Mouse (Mus musculus) MEL (cell line): Measurements from ENCODE around the gene Prkar2a. TPM values are rescaled to one million over a fixed set of nuclear protein-coding genes. Genes with fewer than 3 reads are reported as not detected.
A peak's percentile ranks its signal among the peaks of the same experiment; 100 is the strongest.

Source experiments
- DNase-seq: peaks from one replicate; pipeline ENCODE4 v3.0.0; 2011; ENCODE audit warnings: low read depth, low spot score
- H3K27ac ChIP-seq: 2 replicates; pipeline ENCODE4 v1.5.1; 2012; ENCODE audit warnings: low read depth, mild to moderate bottlenecking, control low read depth, low read length, moderate library complexity; ENCODE audit not compliant: control insufficient read depth
- H3K27me3 ChIP-seq, 2 experiments: fragments of 150-350 bp in 1 of 2; sonication (generic) in 1 of 2; 2 replicates each; pipeline ENCODE4 v1.6.1; 2012; ENCODE audit warnings: low read length in 2 of 2, mild to moderate bottlenecking in 2 of 2, improper control_type of control experiment in 1 of 2, moderate library complexity in 1 of 2; ENCODE audit not compliant: insufficient read depth in 2 of 2, control insufficient read depth in 1 of 2
- H3K36me3 ChIP-seq, 2 experiments: 2 replicates each; pipeline ENCODE4 v1.6.1; 2012 to 2014; ENCODE audit warnings: low read length in 2 of 2, improper control_type of control experiment in 1 of 2, inconsistent platforms in 1 of 2, mild to moderate bottlenecking in 1 of 2; ENCODE audit not compliant: insufficient read depth in 2 of 2, control insufficient read depth in 1 of 2
- H3K4me1 ChIP-seq, 2 experiments: fragments of 150-350 bp in 1 of 2; sonication (generic) in 1 of 2; 2 replicates each; pipeline ENCODE4 v1.6.1; 2012; ENCODE audit warnings: low read length in 2 of 2, improper control_type of control experiment in 1 of 2, mild to moderate bottlenecking in 1 of 2; ENCODE audit not compliant: insufficient read depth in 2 of 2, control insufficient read depth in 1 of 2
- H3K4me3 ChIP-seq, 2 experiments: fragments of 150-350 bp in 1 of 2; sonication (generic) in 1 of 2; 2 replicates each; pipeline ENCODE4 v1.5.1; 2012; ENCODE audit warnings: low read depth in 2 of 2, low read length in 2 of 2, mild to moderate bottlenecking in 2 of 2, moderate library complexity in 2 of 2, control low read depth in 1 of 2, improper control_type of control experiment in 1 of 2; ENCODE audit not compliant: control insufficient read depth in 1 of 2, insufficient read depth in 1 of 2
- H3K79me2 ChIP-seq: 2 replicates; pipeline ENCODE4 v1.6.1; 2012; ENCODE audit warnings: mild to moderate bottlenecking, low read length, moderate library complexity; ENCODE audit not compliant: control insufficient read depth, poor library complexity, insufficient read depth
- H3K9ac ChIP-seq: 2 replicates; pipeline ENCODE4 v1.6.1; 2012; ENCODE audit warnings: low read depth, mild to moderate bottlenecking, control low read depth, low read length, moderate library complexity; ENCODE audit not compliant: control insufficient read depth, poor library complexity, severe bottlenecking
- H3K9me3 ChIP-seq: fragments of 150-350 bp; sonication (generic); replicated peaks from 2 replicates; pipeline ENCODE4 v1.6.1; 2012; ENCODE audit warnings: mild to moderate bottlenecking, low read length, improper control_type of control experiment, moderate library complexity; ENCODE audit not compliant: insufficient read depth
- CHD2 ChIP-seq: IDR thresholded peaks from 2 replicates; pipeline ENCODE4 v1.6.1; 2011; ENCODE audit warnings: low read length, improper control_type of control experiment
- CTCF ChIP-seq, 3 experiments: IDR thresholded peaks in 2 of 3; conservative IDR thresholded peaks in 1 of 3; 2 replicates each; pipeline ENCODE4 v1.5.1; 2011 to 2012; ENCODE audit warnings: low read length in 3 of 3, low read depth in 2 of 3, mild to moderate bottlenecking in 2 of 3, improper control_type of control experiment in 1 of 3, inconsistent platforms in 1 of 3, mixed read lengths in 1 of 3, moderate library complexity in 1 of 3; ENCODE audit not compliant: control insufficient read depth in 1 of 3, insufficient read depth in 1 of 3, poor library complexity in 1 of 3, severe bottlenecking in 1 of 3
- ELF1 ChIP-seq: IDR thresholded peaks from 2 replicates; pipeline ENCODE4 v1.6.1; 2014; ENCODE audit warnings: low read depth, mild to moderate bottlenecking, inconsistent platforms, low read length, improper control_type of control experiment, moderate library complexity
- EP300 ChIP-seq, 2 experiments: IDR thresholded peaks; 2 replicates each; pipeline ENCODE4 v1.6.1; 2011; ENCODE audit warnings: improper control_type of control experiment in 2 of 2, low read length in 2 of 2, low read depth in 1 of 2, mild to moderate bottlenecking in 1 of 2
- ETS1 ChIP-seq: IDR thresholded peaks from 2 replicates; pipeline ENCODE4 v1.6.1; 2012; ENCODE audit warnings: low read depth, mild to moderate bottlenecking, inconsistent platforms, low read length, improper control_type of control experiment, moderate library complexity
- GABPA ChIP-seq: IDR thresholded peaks from 2 replicates; pipeline ENCODE4 v1.6.1; 2012; ENCODE audit warnings: low read depth, mild to moderate bottlenecking, inconsistent platforms, low read length, improper control_type of control experiment, moderate library complexity
- GATA1 ChIP-seq: IDR thresholded peaks from 2 replicates; pipeline ENCODE4 v1.6.1; 2011; ENCODE audit warnings: low read depth, low read length, improper control_type of control experiment
- HCFC1 ChIP-seq: IDR thresholded peaks from 2 replicates; pipeline ENCODE4 v1.6.1; 2012; ENCODE audit warnings: low read depth, mild to moderate bottlenecking, inconsistent platforms, low read length, improper control_type of control experiment, moderate library complexity
- JUND ChIP-seq: IDR thresholded peaks from 2 replicates; pipeline ENCODE4 v1.6.1; 2011; ENCODE audit warnings: low read depth, mild to moderate bottlenecking, improper control_type of control experiment, low read length
- MAX ChIP-seq: IDR thresholded peaks from 2 replicates; pipeline ENCODE4 v1.6.1; 2011; ENCODE audit warnings: low read length, improper control_type of control experiment
- MEF2A ChIP-seq: IDR thresholded peaks from 2 replicates; pipeline ENCODE4 v1.6.1; 2014; ENCODE audit warnings: low read depth, mild to moderate bottlenecking, inconsistent platforms, low read length, improper control_type of control experiment; ENCODE audit not compliant: poor library complexity, insufficient replicate concordance, severe bottlenecking; ENCODE audit errors: extremely low read depth
- MXI1 ChIP-seq: IDR thresholded peaks from 2 replicates; pipeline ENCODE4 v1.6.1; 2011; ENCODE audit warnings: mild to moderate bottlenecking, low read depth, low read length, improper control_type of control experiment
- NELFE ChIP-seq: IDR thresholded peaks from 2 replicates; pipeline ENCODE4 v1.6.1; 2011; ENCODE audit warnings: low read depth, low read length, improper control_type of control experiment
- POLR2AphosphoS5 ChIP-seq: IDR thresholded peaks from 2 replicates; pipeline ENCODE4 v1.6.1; 2012; ENCODE audit warnings: low read depth, borderline replicate concordance, mild to moderate bottlenecking, inconsistent platforms, low read length, moderate library complexity, mixed read lengths
- RAD21 ChIP-seq: IDR thresholded peaks from 2 replicates; pipeline ENCODE4 v1.6.1; 2011; ENCODE audit warnings: mild to moderate bottlenecking, low read depth, low read length, improper control_type of control experiment
- SMC3 ChIP-seq: IDR thresholded peaks from 2 replicates; pipeline ENCODE4 v1.6.1; 2011; ENCODE audit warnings: low read depth, low read length, improper control_type of control experiment
- TAL1 ChIP-seq: IDR thresholded peaks from 2 replicates; pipeline ENCODE4 v1.6.1; 2012; ENCODE audit warnings: mild to moderate bottlenecking, inconsistent platforms, low read length, moderate library complexity, mixed read lengths
- TBP ChIP-seq: IDR thresholded peaks from 2 replicates; pipeline ENCODE4 v1.8.0; 2011; ENCODE audit warnings: low read depth, low read length, improper control_type of control experiment
- TCF12 ChIP-seq: IDR thresholded peaks from 2 replicates; pipeline ENCODE4 v1.6.1; 2014; ENCODE audit warnings: low read depth, mild to moderate bottlenecking, inconsistent platforms, low read length, improper control_type of control experiment, moderate library complexity
- USF2 ChIP-seq, 2 experiments: IDR thresholded peaks; 2 replicates each; pipeline ENCODE4 v1.6.1; 2011 to 2012; ENCODE audit warnings: improper control_type of control experiment in 2 of 2, low read length in 2 of 2, borderline replicate concordance in 1 of 2, inconsistent platforms in 1 of 2, low read depth in 1 of 2, mild to moderate bottlenecking in 1 of 2; ENCODE audit not compliant: insufficient read depth in 1 of 2
- ZKSCAN1 ChIP-seq: IDR thresholded peaks from 2 replicates; pipeline ENCODE4 v1.6.1; 2012; ENCODE audit warnings: low read depth, mild to moderate bottlenecking, inconsistent platforms, low read length, improper control_type of control experiment, moderate library complexity
- ZMIZ1 ChIP-seq: IDR thresholded peaks from 2 replicates; pipeline ENCODE4 v1.6.1; 2012; ENCODE audit warnings: low read depth, mild to moderate bottlenecking, inconsistent platforms, low read length, improper control_type of control experiment, moderate library complexity
- ZNF384 ChIP-seq: IDR thresholded peaks from 2 replicates; pipeline ENCODE4 v1.6.1; 2012; ENCODE audit warnings: low read depth, mild to moderate bottlenecking, inconsistent platforms, low read length, improper control_type of control experiment
- polyA plus RNA-seq, 2 experiments: library from polyadenylated mRNA; stranded (reverse) in 1 of 2; unstranded in 1 of 2; fragments of >175 nt in 1 of 2; fragments of >200 nt in 1 of 2; gene quantifications; 2 replicates each; pipeline versions ENCODE4 v1.2.1 to v1.2.4; 2012; ENCODE audit warnings: low replicate concordance in 2 of 2, low read depth in 1 of 2; ENCODE audit not compliant: insufficient read length in 2 of 2, insufficient read depth in 1 of 2, missing spikeins in 1 of 2
- total RNA-seq: library from RNA; depleted of rRNA; stranded (reverse); fragments of 300-350 nt; gene quantifications from 2 replicates; pipeline ENCODE4 v1.2.3, GENCODE M21; 2012

The Prkar2a gene
- total and polyA plus RNA-seq, 3 experiments: 22.4 to 230 (median 87.9) TPM

- Histone ChIP-seq H3K9me3 (no peaks in the 10 kb centered on the region), H3K4me1 (no peaks in the 10 kb centered on the region), H3K4me3 (no peak overlapping the region), H3K36me3 (no peaks in the 10 kb centered on the region), H3K27ac (no peak overlapping the region), H3K79me2 (no peaks in the 10 kb centered on the region), H3K27me3 (no peaks in the 10 kb centered on the region)
- DNase-seq: peak; percentile 59
- peak; percentile 47 to 51 (median 48) for TF ChIP-seq CTCF (IDR thresholded peaks at IDR 0.05 in 2 of 3, conservative IDR thresholded peaks at IDR 0.05 in 1 of 3; ENCODE audit: control insufficient read depth in 1 of 3, insufficient read depth in 1 of 3, low read depth in 2 of 3, low read length in 3 of 3, poor library complexity in 1 of 3, severe bottlenecking in 1 of 3)
- TF ChIP-seq EP300 (IDR thresholded peaks at IDR 0.05; ENCODE audit: low read depth in 1 of 2, low read length in 2 of 2): no peak
- TF ChIP-seq GABPA: no peak
- peak; percentile 10 for TF ChIP-seq RAD21
- no peak for TF ChIP-seq USF2 (IDR thresholded peaks at IDR 0.05; ENCODE audit: borderline replicate concordance in 1 of 2, insufficient read depth in 1 of 2, low read depth in 1 of 2, low read length in 2 of 2)
- TF ChIP-seq SMC3: peak; percentile 30; the same call in 1 of the 2 replicates
- TF ChIP-seq CHD2: no peak
- no peak for TF ChIP-seq GATA1
- TF ChIP-seq MXI1: no peak
- TF ChIP-seq, all 39 proteins: peak for 3
- H3K9ac ChIP-seq: no peak overlapping the region
Observed at GRCm38 (mm10) chr9:108673151-108673550, 16.0 kb upstream of the Prkar2a start.

GRCm38 (mm10) chr9:108680026-108680425, 9.1 kb upstream of the Prkar2a start:
- Histone ChIP-seq H3K9ac (no peak overlapping the region), H3K79me2 (no peaks in the 10 kb centered on the region), H3K27ac (no peak overlapping the region), H3K4me3 (no peak overlapping the region), H3K36me3 (peaks cover 0 to 2% of the 10 kb centered on the region in 2 experiments; a peak in 2 of 4 replicates), H3K4me1 (no peaks in the 10 kb centered on the region), H3K27me3 (no peaks in the 10 kb centered on the region), H3K9me3 (no peaks in the 10 kb centered on the region)
- no peak for DNase-seq
- TF ChIP-seq JUND: no peak

GRCm38 (mm10) chr9:108686475-108686887, 2.6 kb upstream of the Prkar2a start:
- peaks cover 0 to 2% of the 10 kb centered on the region in 2 experiments; a peak in 2 of 4 replicates for H3K36me3 ChIP-seq
- H3K9ac ChIP-seq: no peak overlapping the region
- H3K79me2 ChIP-seq: no peaks in the 10 kb centered on the region
- H3K9me3 ChIP-seq: no peaks in the 10 kb centered on the region
- no peaks in the 10 kb centered on the region for H3K27me3 ChIP-seq
- no peak overlapping the region for H3K27ac ChIP-seq
- TF ChIP-seq ETS1: no peak
- TF ChIP-seq HCFC1: no peak
- TF ChIP-seq POLR2AphosphoS5: no peak
- no peak for TF ChIP-seq TAL1
- TF ChIP-seq CHD2: no peak
- TF ChIP-seq NELFE: no peak
- no peak for TF ChIP-seq TCF12
- TF ChIP-seq TBP: no peak
- no peak for TF ChIP-seq ZNF384
- no peak for TF ChIP-seq ZMIZ1
- no peak for TF ChIP-seq EP300 (IDR thresholded peaks at IDR 0.05; ENCODE audit: low read depth in 1 of 2, low read length in 2 of 2)
- no peak for TF ChIP-seq MEF2A
- TF ChIP-seq MAX: no peak
- TF ChIP-seq ZKSCAN1: no peak
- no peak for TF ChIP-seq CTCF (IDR thresholded peaks at IDR 0.05 in 2 of 3, conservative IDR thresholded peaks at IDR 0.05 in 1 of 3; ENCODE audit: control insufficient read depth in 1 of 3, insufficient read depth in 1 of 3, low read depth in 2 of 3, low read length in 3 of 3, poor library complexity in 1 of 3, severe bottlenecking in 1 of 3)
- no peak for TF ChIP-seq ELF1
- no peak for TF ChIP-seq SMC3
- TF ChIP-seq, all 39 proteins: peak for 0
- DNase-seq: no peak
- Histone ChIP-seq H3K4me1 (peaks cover 0 to 4% of the 10 kb centered on the region in 2 experiments; a peak in 1 of 4 replicates), H3K4me3 (no peak overlapping the region)
